Mouse (Mus musculus): Measurements from ENCODE around the gene Guca1a.

Gene Guca1a

DNA sequence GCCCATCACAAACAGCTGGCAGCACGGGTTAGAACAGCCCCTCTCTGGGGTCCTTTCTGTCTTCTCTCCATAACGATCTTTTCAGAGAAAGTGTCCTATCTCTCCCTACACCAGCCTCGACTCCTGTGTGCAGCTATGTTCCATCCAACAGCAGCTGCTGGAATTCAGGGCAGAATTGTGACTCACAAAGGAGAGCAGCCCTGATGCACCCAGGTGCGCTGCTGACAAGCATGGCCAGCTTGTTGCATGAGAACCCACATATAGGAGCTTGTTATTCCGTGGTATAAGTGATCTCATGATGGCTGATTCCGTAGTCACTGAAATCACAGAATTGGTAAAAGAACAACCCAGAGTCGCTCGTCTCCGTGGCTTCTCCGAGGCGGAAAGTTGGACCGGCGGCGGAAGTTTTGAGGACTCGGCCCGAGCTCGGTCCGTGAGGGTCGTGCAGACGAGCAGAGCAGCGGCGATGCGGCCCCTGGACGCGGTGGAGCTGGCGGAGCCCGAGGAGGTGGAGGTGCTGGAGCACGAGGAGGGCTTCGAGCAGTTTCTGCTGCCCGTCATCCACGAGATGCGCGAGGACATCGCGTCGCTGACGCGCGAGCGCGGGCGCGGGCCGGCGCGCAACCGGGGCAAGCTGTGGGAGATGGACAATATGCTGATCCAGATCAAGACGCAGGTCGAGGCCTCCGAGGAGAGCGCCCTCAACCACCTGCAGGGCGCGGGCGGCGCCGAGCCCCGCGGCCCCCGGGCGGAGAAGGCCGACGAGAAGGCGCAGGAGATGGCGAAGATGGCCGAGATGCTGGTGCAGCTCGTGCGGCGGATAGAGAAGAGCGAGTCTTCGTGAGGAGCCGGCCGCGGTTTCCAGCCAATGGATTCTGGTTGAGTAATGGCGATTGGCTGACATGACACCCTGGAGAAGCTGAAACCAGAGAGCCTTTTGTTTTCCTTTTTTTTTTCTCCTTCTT, 9.8 kb upstream of the Guca1a start:
- peak; percentile 33 for DNase-seq (ENCODE audit: extremely low spot score)

DNA sequence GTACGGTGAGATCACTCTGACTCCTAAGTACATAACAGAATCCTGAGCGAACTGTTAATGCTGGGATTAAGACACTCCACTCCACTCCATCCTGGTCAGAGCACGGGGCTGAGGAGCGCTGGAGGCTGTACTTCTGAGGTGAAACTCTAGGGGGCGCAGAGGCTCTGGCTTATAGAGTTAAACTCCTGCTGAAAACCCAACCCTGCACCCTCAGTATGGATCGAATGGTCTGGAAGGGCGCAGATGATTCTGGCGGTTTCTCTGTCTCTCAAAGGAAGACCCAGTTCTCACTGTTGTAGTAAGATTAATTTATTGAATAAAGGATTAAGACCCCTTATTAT, 8.1 kb upstream of the Guca1a start:
- peak; percentile 66 for DNase-seq (ENCODE audit: extremely low spot score)

DNA sequence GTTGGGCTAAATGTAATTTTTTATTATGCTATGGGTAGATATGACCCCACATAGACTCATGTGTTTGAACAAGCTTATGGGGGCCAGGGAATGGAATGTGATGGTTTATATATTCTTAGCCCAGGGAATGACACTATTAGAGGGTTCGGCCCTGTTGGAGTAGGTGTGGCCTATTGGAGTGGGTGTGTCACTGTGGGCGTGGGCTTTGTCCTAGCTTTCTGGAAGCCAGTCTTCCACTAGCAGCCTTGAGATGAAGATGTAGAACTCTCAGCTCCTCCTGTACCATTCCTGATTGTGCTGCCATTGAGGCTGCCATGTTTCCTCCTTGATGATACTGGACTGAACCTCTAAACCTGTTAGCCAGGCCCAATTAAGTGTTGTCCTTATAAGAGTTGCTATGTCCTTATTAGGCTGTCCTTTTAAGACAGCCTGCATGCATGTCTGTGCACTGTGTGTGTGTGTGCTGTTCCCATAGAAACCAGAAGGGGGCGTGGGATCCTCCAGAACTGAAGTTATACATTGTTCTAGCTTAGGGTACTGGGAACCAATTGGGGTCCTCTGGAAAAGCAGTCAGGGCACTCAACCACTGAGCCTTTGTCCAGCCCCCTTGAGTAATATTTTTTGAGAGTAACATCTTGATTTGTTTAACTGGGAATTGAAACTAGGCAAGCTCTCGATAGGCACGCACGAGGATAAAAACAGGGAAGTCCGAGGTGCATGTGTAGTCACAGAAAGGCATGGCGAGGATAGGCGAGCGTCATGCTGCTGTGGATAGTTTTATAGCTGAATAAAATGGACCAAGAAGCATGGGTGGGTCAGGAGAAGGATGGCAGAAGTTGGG, 7.6 kb upstream of the Guca1a start:
- no peak for DNase-seq (ENCODE audit: extremely low spot score)

DNA sequence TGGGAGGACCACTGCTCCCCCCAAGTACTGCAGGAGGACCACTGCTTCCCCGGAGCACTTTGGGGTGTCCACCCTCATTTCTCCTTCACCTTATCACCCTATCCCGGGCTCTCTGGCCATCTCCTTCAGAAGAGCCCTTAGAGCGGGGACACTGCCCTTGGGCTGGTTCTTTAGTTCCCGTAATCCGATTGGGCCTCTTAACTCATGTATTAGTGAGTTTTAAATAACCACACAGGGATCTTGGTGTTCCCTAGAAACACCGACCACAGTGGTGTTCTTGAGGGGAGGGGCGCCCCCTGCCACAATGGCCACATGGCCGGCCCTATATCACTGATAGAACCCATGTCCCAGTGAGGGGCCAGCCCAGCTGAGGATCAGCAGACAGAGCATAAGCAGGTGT, 1.3 kb downstream of the Guca1a start:
- DNase-seq (ENCODE audit: extremely low spot score) = no peak

DNA sequence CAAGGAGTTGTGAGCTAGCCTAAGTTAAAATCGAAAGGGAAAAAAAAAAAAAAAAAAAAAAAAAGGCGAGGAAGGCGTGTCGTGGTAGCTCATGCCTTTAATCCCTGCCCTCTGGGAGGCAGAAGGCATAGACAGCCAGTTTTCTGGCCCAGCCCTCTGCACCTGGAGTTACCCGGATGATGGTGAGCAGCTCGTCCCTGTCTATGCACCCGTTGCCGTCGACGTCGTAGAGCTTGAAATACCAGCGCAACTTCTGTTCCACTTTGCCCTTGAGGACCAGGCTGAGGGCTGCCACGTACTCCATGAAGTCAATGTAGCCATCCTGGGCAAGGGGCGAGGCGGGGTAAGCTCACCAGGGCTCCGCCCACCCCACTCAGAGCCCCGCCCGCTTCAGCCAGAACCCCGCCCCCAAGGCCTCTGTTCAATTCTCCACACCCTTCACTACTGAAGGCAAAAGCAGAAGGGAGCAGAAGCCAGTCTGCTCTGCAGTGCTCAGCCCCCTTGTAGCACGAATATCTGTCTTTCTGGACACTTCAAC, 4.9 kb downstream of the Guca1a start:
- DNase-seq (ENCODE audit: extremely low spot score) = peak; percentile 72

DNA sequence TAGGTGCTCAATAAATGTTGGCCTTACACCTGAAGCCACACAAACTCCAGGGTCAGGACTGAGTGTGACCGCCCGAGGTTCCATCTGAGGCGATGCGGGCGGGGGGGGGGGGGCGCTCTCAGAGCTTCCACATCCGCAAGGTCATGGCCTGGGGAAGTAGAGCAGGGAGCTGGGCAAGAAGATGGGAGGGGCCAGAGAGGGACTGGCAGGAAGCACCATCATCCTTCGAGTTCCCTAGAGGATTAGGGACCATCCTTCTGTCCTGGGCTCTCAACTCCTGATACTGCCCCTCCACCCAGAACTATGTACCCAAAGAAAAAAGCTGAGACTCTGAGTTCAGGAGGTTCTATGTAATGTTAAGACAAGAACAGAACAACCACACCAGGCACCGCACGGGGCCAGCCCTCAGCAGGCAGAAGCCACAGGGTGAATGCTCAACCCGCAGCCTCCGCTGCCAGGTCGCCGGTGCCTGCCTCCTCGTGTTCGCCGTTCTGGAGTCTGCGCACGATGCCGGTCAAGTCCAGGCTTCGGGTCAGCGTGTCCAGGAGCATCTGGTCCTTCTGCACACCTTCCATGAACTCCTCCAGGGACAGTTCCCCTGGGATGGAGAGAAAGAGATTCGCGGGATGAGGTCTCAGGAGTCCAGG, 6.0 kb downstream of the Guca1a start:
- DNase-seq (ENCODE audit: extremely low spot score) = peak; percentile 15

DNA sequence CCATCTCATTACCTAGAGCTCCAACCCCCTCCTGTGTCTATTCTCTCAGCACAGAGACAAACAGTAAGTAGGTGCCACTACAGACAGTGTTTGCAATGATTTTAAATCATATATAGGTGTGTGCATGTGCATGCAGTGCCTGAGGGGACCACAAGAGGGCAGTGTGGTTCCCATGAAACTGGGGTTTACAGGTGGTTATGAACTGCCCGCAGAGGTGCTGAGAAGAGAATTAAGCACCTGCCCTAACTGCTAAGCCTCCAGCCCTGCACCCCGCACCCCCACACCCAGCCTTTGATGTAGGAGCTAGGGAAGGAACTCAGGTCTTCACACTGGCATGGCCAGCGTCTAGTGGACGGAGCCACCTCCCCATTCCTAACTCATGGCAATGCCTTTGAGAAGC, 13.7 kb downstream of the Guca1a start:
- peak; percentile 46 for DNase-seq (ENCODE audit: extremely low spot score)

DNA sequence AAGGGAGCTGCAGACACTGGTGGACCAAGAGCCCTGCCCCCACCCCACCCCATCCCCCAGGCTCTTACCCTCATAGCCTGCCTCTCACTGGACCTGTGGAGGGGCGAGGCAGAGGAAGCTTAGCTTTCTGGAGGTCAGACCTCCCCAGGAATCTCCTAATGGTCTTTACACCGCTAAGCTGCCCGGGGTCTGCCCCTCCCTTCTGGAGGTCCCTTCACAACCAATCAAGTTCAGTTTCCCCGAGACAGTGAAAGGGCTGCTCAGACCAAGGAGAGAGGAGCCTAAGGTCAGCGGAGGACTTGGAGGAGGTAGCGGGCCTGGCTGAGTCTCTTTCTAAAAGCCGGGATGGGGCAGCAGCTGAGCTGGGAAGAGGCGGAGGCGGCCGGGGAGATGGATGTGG, 15.2 kb downstream of the Guca1a start, which contains the start of gene Guca1b:
Gene Guca1b, plus strand, starts transcription at position 249 of the 400 bp plus-strand sequence.
- no peak for DNase-seq (ENCODE audit: extremely low spot score)

DNA sequence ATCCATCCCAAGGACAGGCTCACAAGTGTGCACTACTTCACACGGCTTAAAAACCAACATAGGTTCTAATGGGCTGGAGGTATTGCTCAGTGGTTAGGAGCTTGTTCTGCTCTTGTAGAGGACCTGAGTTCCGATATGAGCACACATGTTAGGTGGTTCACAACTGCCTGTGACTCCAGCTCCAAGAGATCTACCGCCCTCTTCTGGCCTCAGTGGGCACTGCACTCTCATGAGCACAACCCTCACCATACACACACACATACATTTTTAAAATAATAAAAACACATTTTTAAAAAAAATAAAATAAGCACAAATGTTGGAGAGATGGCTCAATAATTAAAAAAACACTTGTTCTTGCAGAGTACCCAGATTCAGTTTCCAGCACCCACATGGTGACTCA, 16.3 kb downstream of the Guca1a start:
- no peak for DNase-seq (ENCODE audit: extremely low spot score)

DNA sequence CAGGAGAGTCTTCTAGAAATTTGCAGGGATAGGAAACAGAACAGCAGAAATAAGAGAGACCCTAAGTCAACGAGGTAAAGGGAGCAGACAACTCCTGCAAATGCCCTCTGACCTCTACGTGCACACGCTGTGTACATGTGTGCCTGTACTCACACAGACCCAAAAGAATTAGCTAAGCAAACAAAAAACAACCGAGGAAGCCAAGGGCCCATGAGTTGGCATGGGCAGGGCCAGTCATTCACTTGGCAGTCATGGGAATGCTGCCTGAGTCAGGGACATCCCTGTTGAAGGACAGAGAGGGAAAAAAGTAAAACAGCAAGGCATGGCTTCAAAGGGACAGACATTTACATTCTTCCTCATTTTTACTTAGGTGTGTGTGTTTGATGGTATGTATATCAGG, 17.1 kb downstream of the Guca1a start:
- DNase-seq (ENCODE audit: extremely low spot score) = no peak

DNA sequence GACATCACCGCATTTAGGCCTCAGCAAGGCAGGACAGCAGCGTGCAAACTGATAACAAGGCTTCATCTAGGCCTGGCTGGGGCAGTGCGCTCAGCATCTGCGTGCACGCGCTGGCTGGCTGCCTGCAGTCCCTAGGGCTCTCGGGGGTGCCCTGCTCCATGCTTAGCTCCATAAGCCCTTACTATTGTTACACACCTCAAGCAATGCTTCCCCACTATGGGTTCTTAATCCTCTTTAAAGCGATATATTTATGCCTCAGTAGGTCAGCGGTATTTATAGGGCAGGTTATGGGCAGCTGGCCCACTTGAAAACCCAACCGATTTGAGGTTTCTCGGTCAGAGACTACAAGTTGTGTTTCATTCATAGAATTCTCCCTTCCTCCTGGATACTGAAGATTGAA, 18.5 kb downstream of the Guca1a start:
- DNase-seq (ENCODE audit: extremely low spot score) = no peak

DNA sequence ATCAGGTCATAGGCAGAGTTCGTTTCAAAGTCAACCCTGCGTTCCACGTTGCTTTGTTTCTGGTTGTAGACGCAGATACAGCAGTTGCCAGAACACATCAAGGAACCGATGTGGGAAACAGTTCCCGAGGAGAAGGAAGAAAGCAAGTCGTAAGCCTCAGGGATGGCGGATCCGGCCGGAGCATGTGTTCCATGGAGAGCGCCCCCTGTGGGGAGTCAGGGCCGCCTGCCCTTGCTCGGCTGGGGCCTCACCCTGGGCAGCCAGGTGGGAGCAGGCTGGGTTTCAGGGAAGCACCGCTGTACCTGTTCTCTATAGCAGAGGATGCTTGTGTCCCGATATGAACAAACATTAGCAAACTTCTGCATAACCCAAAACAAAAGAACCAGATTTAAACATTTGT, 22.3 kb downstream of the Guca1a start:
- no peak for DNase-seq (ENCODE audit: extremely low spot score)

DNA sequence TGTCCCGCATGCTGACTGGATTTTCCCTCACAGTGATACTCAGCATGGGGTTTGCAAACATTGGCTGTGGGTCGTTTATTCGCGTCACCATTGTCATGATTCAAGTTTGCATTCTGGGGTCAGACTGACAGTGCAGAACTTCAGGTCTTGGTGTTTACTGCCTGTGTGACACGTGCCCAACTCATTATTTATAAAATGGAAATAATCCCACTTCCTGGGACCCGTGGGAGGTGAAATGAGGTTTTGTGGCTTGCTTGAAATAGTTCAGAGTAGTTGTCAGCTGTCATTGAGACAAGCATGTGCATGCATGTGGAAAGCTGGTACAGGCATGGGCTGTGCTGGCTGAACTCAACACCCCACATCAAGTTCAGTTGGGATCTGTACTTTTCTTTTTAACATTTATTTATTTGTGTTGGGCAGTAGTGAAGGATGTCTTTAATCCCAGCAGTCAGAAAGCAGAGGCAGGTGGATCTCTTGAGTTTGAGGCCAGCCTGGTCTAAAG, 23.6 kb downstream of the Guca1a start:
- DNase-seq (ENCODE audit: extremely low spot score) = no peak

DNA sequence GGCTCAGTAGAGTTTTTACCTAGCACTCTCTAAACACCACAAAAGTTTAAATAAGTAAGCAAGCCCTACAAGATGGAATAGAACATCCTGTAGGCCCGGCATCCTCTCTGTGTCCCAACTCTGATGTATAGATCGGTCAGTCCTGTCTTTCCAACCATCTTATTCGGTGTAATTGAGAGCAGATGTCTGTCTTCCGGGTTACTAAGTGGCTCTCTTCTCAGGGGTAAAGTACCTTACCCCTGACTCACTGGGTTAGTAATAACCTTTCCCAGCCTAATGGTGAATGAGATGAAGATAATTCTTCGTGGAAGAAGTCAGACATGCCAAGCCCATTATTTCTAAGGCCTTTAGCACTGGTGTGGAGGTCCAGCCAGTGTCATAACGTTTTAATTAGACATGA, 26.4 kb downstream of the Guca1a start:
- no peak for DNase-seq (ENCODE audit: extremely low spot score)

DNA sequence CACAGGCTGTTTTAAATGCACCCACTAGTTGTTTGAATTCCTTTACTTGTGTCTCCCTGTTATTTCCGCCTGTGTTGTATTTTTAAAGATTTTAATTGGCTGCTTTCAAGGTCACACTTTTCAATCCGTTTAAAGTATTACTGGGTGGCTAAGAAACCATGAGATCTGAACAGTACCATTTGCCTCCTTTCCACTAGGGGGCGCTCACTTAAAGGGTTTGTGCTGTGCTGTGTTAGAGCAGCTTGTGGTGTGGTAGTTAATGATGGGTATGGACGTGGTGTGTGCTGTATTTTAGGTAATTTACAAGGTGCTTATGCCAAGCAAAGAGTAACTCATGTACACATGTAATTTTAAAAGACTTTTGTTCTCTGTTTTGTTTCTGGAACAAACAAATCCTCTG, 28.9 kb downstream of the Guca1a start:
- DNase-seq (ENCODE audit: extremely low spot score) = peak; percentile 62

DNA sequence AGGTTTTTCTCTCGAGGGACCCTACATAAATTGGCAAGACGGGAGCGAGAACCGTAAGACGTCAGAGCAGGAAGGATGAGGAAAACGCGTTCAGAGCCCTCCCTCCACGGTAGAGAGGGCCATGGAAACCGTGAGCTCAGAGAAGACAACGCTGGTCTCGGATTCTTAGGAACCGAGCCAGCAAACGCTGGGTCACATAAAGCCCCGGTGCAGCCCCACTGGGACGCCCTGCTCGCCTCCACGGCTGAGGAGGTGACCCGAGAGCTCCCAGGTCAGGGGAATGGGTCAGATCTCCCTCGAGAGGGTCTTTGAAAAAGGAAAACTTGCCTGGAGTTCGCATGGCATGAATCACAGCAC, 31.3 kb downstream of the Guca1a start:
- DNase-seq (ENCODE audit: extremely low spot score) = no peak

DNA sequence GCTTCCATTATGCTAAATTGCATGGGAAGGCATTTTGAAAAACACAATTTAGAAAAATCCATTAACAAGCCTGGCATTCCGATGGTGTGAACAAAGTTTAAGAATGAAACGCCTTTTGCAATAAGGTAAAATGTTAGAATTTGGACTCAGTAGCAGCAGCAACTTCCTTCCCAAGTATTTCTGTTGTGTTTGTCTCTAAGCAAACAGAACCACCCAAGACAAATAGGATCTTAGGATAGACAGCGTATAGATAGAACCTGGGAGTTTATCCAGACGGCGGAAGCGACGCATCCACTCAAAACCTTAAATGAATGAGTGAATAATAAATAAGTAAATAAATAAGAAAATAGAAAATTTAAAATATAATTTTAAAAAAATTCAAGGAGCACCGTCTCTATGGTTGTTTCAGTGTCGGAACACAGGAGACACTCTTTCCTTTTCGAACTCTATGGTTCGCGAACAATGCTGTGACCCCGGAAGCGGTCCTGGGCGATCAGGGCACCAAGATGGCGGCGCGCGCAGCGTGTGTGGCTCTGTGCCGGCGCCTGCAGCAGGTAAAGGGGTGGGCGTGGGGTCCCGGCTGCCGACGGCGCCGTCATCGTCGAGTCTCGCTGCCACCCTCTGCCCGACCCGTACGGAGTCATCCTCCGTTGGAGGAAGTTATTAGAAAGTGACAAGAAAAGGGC, 31.8 kb downstream of the Guca1a start, which contains the start of gene Mrps10:
Gene Mrps10, plus strand, starts transcription at position 487 of the 686 bp plus-strand sequence.
- DNase-seq (ENCODE audit: extremely low spot score) = peak; percentile 89

DNA sequence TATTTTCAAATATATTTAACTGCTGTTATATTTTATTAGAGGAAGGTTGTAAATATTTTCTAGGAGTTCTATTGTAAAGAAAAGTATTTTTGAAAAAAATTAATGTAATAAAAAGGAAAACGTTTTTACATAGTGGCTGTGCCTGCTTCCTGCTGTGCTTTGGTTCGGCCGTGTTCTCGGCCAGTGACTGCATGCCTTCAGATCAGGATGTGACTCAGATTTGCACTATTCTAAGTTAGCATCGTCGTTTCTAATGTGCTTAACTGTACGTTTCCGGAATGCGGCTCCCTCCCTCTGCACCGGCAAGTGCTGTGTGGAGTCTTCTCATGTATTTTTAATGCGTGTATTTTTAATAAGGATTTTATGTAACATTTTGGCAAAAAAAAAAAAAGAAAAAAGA, 39.0 kb downstream of the Guca1a start:
- no peak for DNase-seq (ENCODE audit: extremely low spot score)

DNA sequence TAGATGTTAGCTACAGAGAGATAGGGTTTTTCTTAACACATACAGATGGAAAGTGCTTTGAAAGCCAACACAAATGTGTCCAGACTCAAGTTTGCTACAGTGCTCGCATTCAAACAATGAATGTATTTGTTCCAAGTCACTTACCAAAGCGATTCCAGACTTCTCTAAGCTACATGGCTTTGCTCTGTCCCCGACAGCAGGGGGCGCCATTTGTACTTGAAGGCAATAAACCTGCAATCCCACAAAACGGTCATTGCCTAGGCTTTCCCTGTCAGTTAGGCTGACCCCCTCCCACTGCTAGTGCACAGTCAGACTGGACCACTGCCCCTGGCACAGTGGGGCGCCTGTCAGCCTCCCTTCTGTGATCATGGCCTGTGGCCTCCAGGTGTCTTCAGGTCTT, 40.4 kb downstream of the Guca1a start:
- peak; percentile 31 for DNase-seq (ENCODE audit: extremely low spot score)

DNA sequence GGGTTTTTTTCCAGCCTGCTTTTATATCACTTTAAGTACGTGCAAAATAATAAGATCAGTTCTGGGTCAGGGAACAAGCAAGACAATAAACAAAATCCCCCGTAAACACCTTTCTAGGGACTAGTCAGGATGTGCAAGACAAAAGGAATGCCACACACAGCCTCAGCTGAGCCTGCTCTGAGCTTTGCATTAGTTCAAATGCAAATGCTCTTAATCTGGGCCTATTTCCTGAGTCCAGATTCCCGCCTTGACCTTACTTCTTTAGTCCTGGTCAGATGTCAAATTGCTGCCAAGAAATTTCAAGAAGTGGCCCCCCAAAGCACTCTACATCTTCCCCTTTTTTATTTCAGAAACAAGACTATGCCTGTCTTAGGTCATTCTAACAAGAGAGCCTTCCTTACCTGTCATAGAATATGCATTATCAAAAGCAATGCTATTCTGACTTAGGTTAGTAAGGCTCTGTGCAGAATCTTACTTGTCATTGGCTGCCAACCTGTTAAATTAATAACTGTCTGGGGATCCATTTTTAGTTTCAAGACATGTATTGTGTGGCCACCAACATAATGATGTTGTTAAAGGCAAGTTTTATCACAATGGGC, 50.6 kb downstream of the Guca1a start:
- DNase-seq (ENCODE audit: extremely low spot score) = no peak

Data from embryo, embryonic 9.5 days (tissue).